Mouse (Mus musculus) heart, embryonic 15.5 days (tissue): ENCODE results near the gene Gpr156. TPM values are rescaled to one million over a fixed set of nuclear protein-coding genes. Genes with fewer than 3 reads are reported as not detected.
"Not testable (repeated sequence)": the region's sequence is repeated elsewhere in the genome, so short reads cannot be mapped to it uniquely, and the experiment has no call there.

ENCODE experiments used
- ATAC-seq: fragments of 200-750 bp; cut with Nextera tagmentation; replicated peaks from 2 replicates; pipeline ENCODE4 v1.8.0; 2017; ENCODE audit warnings: low read depth, moderate TSS enrichment; ENCODE audit not compliant: insufficient number of reproducible peaks, insufficient read depth, low FRiP score
- H3K27ac ChIP-seq: fragments of 300-500 bp; sonication (generic); 2 replicates; pipeline ENCODE4 v1.5.1; 2015; ENCODE audit warnings: mild to moderate bottlenecking, inconsistent platforms
- H3K27me3 ChIP-seq: fragments of 300-500 bp; sonication (generic); 2 replicates; pipeline ENCODE4 v1.6.1; 2015; ENCODE audit warnings: inconsistent platforms
- H3K36me3 ChIP-seq: fragments of 300-500 bp; sonication (generic); 2 replicates; pipeline ENCODE4 v1.6.1; 2015; ENCODE audit warnings: mild to moderate bottlenecking, inconsistent platforms
- H3K4me1 ChIP-seq: fragments of 300-500 bp; sonication (generic); replicated peaks from 2 replicates; pipeline ENCODE4 v1.6.1; 2015; ENCODE audit warnings: inconsistent platforms
- H3K4me2 ChIP-seq: fragments of 300-500 bp; sonication (generic); 2 replicates; pipeline ENCODE4 v1.6.1; 2015; ENCODE audit warnings: inconsistent platforms, mild to moderate bottlenecking, moderate library complexity
- H3K4me3 ChIP-seq: fragments of 300-500 bp; sonication (generic); 2 replicates; pipeline ENCODE4 v1.5.1; 2015; ENCODE audit warnings: mild to moderate bottlenecking, inconsistent platforms
- H3K9ac ChIP-seq: fragments of 300-500 bp; sonication (generic); 2 replicates; pipeline ENCODE4 v1.6.1; 2015; ENCODE audit warnings: mild to moderate bottlenecking, inconsistent platforms
- H3K9me3 ChIP-seq: fragments of 300-500 bp; sonication (generic); replicated peaks from 2 replicates; pipeline ENCODE4 v1.6.1; 2016; ENCODE audit warnings: inconsistent platforms
- WGBS: fragments of 180-500 bp; shearing (Covaris S2); methylation state at CpG from one replicate; pipeline ENCODE4 v1.1.7; 2015; ENCODE audit warnings: mixed read lengths; 5-methylcytosine and 5-hydroxymethylcytosine counted together
- polyA plus RNA-seq: library from polyadenylated mRNA; unstranded; fragments of >200 nt; fragmentation: Nextera tagmentation; extraction: Ambion mirVana; gene quantifications from 2 replicates; pipeline ENCODE4 v1.2.1, GENCODE M21; 2015

The Gpr156 gene
- polyA plus RNA-seq, 1 experiment from 2014 or later, result 0.19 TPM

DNA sequence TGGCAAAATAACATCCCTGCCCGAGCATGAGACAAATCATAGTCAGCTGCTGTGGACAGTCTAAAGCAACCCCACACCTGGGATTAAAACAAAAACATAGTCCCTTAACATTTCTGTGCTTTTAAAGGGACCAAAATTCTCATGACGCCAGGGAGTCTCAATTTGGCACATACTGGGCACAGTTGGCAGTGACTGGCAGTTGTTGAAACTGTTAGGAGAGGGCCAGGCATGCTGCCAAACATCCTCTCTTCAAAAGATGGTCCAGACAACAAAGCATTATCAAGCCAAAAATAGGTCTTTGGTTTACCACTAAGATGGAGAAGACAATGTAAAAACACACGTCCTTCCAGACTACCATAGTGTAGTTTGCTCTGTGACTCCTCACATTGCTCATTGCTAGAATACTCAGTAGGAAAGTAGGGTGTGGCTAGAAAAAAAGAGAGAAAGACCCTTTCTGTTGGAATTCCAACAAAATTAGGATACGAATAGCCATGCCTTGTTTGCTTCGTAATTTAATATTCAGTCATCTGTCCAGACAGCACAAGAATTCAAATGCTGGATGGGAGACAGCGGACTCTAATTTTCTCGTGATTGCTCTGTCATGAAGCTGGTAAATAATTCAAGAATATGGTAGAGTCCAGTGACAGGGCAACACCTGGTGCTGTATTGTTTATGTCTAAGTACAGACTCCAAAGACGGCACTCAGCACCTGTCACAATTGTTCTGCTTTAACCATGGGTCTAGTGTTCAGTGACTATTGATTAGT is 28.9 kb downstream of the Gpr156 start:
- 71% methylated on average over 8 of the region's 8 CpGs for WGBS
- no peaks in the 10 kb centered on the region for H3K9me3 ChIP-seq
- no peak overlapping the region for H3K4me2 ChIP-seq
- H3K4me3 ChIP-seq, result no peak overlapping the region
- H3K36me3 ChIP-seq, result no peaks in the 10 kb centered on the region
- no peaks in the 10 kb centered on the region for H3K27me3 ChIP-seq
- no peak overlapping the region for H3K27ac ChIP-seq
- no peak overlapping the region for H3K9ac ChIP-seq
- H3K4me1 ChIP-seq, result no peaks in the 10 kb centered on the region; the same call in 1 of the 2 replicates
- ATAC-seq, result no peak

DNA sequence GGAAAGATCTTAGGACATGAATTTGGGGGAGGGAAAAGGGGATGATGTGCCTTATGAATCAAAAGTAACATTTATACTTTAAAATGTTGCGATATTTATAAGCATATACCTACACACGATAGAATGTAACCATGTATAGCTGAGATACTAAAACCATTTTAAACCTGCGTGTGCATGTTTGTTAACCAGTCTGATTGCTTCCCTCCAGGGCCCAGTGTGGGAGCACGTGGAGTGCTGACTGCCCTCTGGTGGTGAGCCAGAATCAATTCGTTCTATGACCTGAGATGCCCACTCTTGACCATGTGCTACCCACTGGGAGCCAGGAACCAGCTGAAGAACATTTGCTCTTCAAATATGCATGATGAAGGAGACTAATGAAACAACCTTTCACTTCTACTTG is 30.9 kb downstream of the Gpr156 start:
- no peak overlapping the region for H3K27ac ChIP-seq
- no peak overlapping the region for H3K4me2 ChIP-seq
- H3K36me3 ChIP-seq, result no peaks in the 10 kb centered on the region
- no peaks in the 10 kb centered on the region for H3K9me3 ChIP-seq
- peak; percentile 58; the same call in 1 of the 2 replicates for ATAC-seq
- no peak overlapping the region for H3K4me3 ChIP-seq
- H3K4me1 ChIP-seq, result no peaks in the 10 kb centered on the region; the same call in 1 of the 2 replicates
- no peak overlapping the region for H3K9ac ChIP-seq
- H3K27me3 ChIP-seq, result no peaks in the 10 kb centered on the region
- WGBS, result 32% methylated on average over 5 of the region's 5 CpGs

DNA sequence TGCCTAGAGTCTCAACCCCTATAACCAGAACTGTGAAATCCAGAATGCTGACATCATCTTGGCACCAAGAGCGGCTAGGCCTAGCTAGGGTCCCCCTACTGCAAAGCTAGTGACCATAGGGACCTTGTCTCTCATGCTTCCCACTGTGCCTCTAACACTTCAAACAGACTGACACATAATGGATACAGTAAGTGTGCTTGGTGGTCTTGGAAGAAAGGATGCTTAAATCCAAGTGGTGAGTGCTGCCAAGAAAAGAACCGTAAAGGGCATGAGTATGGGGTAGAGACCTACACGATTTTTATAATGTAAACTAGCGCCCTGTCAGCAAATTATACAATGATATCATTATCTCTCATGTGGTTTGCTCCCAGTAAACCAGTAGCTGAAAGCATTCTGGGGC is 32.1 kb downstream of the Gpr156 start:
- Histone ChIP-seq H3K4me2 (no peak overlapping the region), H3K9me3 (no peaks in the 10 kb centered on the region), H3K4me1 (no peaks in the 10 kb centered on the region; the same call in 1 of the 2 replicates), H3K4me3 (no peak overlapping the region), H3K36me3 (no peaks in the 10 kb centered on the region), H3K27ac (no peak overlapping the region), H3K27me3 (no peaks in the 10 kb centered on the region), H3K9ac (no peak overlapping the region)
- ATAC-seq, result no peak
- WGBS, result 78% methylated on average over 4 of the region's 4 CpGs

DNA sequence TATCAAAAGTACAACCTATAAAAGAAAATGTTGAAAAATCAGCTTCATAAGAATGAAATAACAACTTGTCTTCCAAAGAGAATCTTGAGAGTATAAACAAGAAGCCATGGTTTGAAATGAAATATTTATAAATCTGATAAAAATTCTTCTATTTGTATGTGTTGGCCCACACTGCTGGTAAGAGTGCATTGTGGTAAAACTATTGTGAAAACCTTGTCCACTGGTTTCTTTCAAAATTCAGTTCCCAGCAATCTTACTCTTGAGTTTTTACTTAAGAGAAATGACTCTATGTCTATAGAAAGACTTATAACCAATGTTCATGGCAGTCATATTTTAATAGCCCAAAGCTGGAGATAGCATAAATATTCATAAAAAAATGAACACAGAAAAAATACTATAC is 34.9 kb downstream of the Gpr156 start:
- Histone ChIP-seq H3K4me2 (no peak overlapping the region), H3K27me3 (no peaks in the 10 kb centered on the region), H3K9me3 (no peaks in the 10 kb centered on the region), H3K27ac (no peak overlapping the region), H3K9ac (no peak overlapping the region), H3K4me1 (no peaks in the 10 kb centered on the region), H3K4me3 (no peak overlapping the region), H3K36me3 (no peaks in the 10 kb centered on the region)
- ATAC-seq, result no peak

DNA sequence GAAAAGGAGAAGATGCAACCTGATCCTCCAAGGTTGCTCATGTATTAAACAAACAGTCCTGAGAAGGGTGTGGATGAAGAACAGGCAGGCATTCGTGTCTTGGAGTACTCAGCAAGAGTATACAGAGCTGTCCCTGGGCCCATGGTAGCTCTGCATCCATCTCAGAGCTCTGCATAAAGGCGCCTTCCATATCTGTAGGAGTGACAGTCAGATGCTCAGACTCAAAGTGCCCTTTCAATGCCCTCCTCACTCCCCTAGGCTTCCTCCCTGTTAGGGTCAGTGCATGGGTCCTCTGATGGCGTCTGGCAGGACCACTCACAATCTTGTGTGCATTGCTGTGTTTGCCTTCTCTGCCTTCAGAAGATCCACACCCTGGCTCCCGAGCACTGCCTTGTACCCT is 36.9 kb downstream of the Gpr156 start:
- no peak for ATAC-seq
- no peak overlapping the region for H3K4me3 ChIP-seq
- 58% methylated on average over 4 of the region's 4 CpGs for WGBS
- no peaks in the 10 kb centered on the region for H3K4me1 ChIP-seq
- H3K27ac ChIP-seq, result no peak overlapping the region
- no peaks in the 10 kb centered on the region for H3K9me3 ChIP-seq
- no peak overlapping the region for H3K4me2 ChIP-seq
- no peaks in the 10 kb centered on the region for H3K27me3 ChIP-seq
- no peak overlapping the region for H3K9ac ChIP-seq
- H3K36me3 ChIP-seq, result no peaks in the 10 kb centered on the region

DNA sequence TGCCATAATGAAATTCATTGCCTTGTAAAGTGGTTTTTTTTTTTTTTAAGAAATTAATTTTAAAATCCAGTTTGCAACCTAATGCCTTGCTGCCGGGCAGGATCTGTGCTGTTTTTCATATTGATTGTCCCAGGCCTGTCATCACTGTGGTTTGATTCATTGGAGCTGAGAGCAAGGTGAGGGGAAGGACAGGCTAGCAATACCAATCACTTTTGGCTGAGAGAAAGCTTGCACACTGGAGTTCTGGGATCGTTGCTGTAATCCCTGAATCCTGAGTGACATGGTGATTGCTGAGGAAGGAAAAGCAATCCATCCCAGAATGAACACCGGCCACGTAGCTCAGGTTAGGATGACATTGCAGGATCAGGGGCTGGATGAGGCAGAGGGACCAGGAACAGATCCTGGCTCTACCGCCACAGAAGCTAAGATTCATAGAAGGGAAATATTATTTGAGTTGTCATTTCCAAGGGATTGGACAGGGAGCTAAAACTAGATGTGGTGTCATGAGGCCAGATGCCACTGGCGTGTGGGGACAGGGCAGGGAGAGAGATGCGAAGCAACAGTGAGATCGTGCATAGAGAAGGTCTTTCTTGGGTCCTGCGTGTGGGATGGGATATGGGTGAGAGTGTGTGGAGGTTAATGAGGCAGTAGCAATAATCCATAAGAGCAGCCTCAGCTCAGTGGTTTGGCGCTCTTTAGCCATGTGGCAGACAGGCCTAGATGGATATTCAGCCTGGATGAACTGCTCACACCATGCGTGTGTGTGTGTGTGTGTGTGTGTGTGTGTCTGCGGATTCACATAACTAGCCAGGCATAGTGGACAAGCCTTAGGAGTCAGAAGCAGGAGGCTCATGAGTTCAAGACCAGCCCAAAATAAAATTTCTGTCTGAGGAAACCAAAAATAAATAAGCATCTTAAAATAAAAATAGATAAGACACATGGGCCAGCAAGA is 38.0 kb downstream of the Gpr156 start:
- no peaks in the 10 kb centered on the region for H3K36me3 ChIP-seq
- H3K4me2 ChIP-seq, result no peak overlapping the region
- no peak overlapping the region for H3K4me3 ChIP-seq
- H3K9ac ChIP-seq, result no peak overlapping the region
- H3K27me3 ChIP-seq, result no peaks in the 10 kb centered on the region
- H3K9me3 ChIP-seq, result no peaks in the 10 kb centered on the region
- H3K4me1 ChIP-seq, result no peaks in the 10 kb centered on the region; the same call in 1 of the 2 replicates
- 76% methylated on average over 12 of the region's 12 CpGs for WGBS
- no peak for ATAC-seq
- no peak overlapping the region for H3K27ac ChIP-seq

DNA sequence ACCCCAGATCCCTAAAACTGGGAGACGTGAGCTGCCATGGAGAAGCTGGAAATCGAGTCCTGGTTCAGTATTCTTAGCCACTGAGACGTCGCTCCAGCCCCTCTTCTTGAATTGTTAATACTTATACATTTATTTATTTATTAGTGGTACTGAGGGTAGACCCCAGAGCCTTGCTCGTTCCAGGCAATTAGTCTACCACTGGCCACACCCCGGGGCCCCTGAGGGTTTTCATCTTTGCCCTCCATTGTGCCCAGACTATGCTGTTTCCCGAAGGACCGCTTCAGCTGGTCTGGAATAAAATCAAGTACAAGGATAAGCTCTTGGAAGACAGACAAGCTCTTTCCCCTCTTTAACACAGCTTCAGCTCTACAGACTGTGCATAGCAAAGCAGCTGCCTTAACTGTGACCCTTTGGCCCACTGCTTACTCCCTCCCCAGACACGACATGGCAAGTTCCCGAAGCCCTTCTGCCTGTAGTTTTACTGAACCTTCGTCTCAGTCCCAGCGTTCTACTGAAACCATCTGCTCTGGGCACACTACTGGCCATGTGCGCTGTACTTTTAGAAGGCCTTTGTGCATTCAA is 39.1 kb downstream of the Gpr156 start:
- no peaks in the 10 kb centered on the region for H3K36me3 ChIP-seq
- H3K4me3 ChIP-seq, result no peak overlapping the region
- no peak for ATAC-seq
- WGBS, result 67% methylated on average over 13 of the region's 13 CpGs
- no peaks in the 10 kb centered on the region for H3K9me3 ChIP-seq
- H3K27ac ChIP-seq, result no peak overlapping the region
- no peaks in the 10 kb centered on the region for H3K27me3 ChIP-seq
- no peaks in the 10 kb centered on the region; the same call in 1 of the 2 replicates for H3K4me1 ChIP-seq
- H3K9ac ChIP-seq, result no peak overlapping the region
- no peak overlapping the region for H3K4me2 ChIP-seq

DNA sequence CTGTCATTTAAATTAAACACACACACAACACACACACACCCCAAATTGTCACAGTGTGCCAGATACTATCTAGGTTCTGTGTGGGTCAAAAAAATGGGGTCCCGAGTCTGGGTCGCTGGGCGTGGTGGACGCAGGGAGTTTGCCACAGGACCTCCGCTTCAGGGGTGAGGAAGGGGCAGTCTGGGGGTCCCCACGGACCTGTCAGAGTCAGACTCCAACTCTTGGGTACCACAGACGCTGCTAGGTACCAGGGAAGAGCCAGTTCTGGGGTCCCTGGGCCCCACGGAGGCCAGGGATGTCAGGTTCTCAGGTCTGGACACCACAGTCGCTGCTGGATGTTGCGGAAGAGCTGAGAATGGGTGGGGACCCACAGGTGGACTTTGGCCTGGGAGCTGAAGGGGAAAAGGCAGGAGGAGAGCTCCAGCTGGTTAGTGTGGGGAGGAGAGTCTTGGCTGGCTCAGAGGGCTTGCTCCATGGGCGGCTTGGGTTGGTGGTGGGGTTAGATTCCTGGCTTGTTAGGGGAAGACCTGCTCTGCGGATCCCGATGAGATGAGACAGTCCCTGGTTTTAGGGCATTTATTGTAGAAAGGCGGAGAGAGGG is 39.9 kb downstream of the Gpr156 start:
- H3K9me3 ChIP-seq, result no peaks in the 10 kb centered on the region
- no peak for ATAC-seq
- WGBS, result 82% methylated on average over 14 of the region's 14 CpGs
- no peak overlapping the region for H3K9ac ChIP-seq
- H3K27ac ChIP-seq, result no peak overlapping the region
- no peaks in the 10 kb centered on the region for H3K36me3 ChIP-seq
- no peak overlapping the region for H3K4me2 ChIP-seq
- no peak overlapping the region for H3K4me3 ChIP-seq
- H3K27me3 ChIP-seq, result no peaks in the 10 kb centered on the region
- no peaks in the 10 kb centered on the region; the same call in 1 of the 2 replicates for H3K4me1 ChIP-seq

DNA sequence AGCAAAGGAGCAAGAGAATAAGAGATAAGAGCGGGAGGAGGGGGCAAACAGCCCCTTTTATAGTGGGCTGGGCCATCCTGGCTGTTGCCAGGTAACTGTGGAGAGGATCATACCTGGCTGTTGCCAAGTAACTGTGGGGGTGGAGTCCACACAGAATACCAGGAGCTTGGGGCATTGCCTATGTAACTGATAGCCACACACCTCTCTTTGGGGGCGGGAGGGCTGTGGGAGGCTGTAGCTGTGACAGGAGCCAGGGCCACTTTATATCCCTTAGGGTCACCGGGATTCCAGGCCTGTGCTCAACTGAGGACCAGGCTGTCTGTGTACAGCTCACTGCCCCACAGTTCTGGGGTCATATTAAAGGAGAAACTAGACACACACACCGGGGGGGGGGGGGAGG is 40.5 kb downstream of the Gpr156 start:
- WGBS, result 48% methylated on average over 4 of the region's 4 CpGs
- H3K27me3 ChIP-seq, result no peaks in the 10 kb centered on the region
- H3K4me2 ChIP-seq, result no peak overlapping the region
- no peak overlapping the region for H3K4me3 ChIP-seq
- no peak overlapping the region for H3K9ac ChIP-seq
- no peaks in the 10 kb centered on the region for H3K9me3 ChIP-seq
- ATAC-seq, result no peak
- no peak overlapping the region for H3K27ac ChIP-seq
- no peaks in the 10 kb centered on the region for H3K36me3 ChIP-seq
- H3K4me1 ChIP-seq, result no peaks in the 10 kb centered on the region; the same call in 1 of the 2 replicates

DNA sequence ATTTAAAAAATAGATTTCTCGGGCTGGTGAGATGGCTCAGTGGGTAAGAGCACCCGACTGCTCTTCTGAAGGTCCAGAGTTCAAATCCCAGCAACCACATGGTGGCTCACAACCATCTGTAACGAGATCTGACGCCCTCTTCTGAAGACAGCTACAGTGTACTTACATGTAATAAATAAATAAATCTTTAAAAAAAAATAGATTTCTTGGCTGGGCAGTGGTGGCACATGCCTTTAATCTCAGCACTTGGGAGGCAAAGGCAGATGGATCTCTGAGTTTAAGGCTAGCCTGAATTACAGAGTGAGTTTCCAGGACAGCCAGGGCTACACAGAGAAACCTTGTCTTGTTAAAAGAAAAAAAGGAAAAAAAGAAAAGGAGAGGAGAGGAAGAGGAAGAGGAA is 46.4 kb downstream of the Gpr156 start:
- not testable (repeated sequence) for H3K9me3 ChIP-seq, H3K27ac ChIP-seq, H3K4me3 ChIP-seq, H3K4me1 ChIP-seq, H3K27me3 ChIP-seq, H3K36me3 ChIP-seq, H3K9ac ChIP-seq, H3K4me2 ChIP-seq, ATAC-seq
- 85% methylated on average over 4 of the region's 4 CpGs for WGBS
